23 mouse cellular contexts compared by ENCODE assay signal in the genomic region with DNA sequence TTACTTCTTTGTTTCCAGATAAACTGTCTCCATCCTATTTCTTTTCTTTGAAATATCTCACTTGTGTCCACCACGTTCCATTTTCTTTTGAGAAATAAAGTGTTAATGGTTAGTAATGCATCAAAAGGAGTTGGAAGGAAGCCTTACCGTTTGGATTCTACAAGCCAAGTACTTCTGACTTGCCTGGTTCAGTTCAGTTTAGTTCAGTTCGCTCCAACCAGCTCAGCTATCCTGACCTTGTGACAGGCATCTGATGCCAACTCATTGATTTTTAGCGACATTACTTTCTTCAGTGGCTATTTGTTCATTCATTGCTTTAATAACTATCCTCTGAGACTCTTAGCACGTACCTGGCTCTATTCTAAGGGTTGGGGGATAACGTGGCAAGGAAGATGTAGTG. TPM values are rescaled to one million over a fixed set of nuclear protein-coding genes. Genes with fewer than 3 reads are reported as not detected.
DNase-seq lines count a peak whose midpoint lies in the region; ATAC-seq and TF ChIP-seq lines count a peak whose summit lies in the region.
"Had no signal": no experiment of that assay in that cellular context is flagged by ENCODE, and none has a peak within 500 bp of the region (broad histone marks: within the 10 kb centered on the region; RNA-seq: fewer than 3 reads in every experiment).

No protein-coding gene starts in this region.

- no peaks in the 10 kb centered on the region for H3K27me3 ChIP-seq in kidney, adult 2 months (replicated peaks; ENCODE audit: control insufficient read depth, insufficient read depth, low read length)
- no peaks in the 10 kb centered on the region for H3K27me3 ChIP-seq in kidney, embryonic 15.5 days
- H3K27me3 ChIP-seq in liver, postnatal 0 days (ENCODE audit: insufficient read depth, low read length): no peaks in the 10 kb centered on the region
- H3K27me3 ChIP-seq: embryonic facial prominence, embryonic 13.5 days; embryonic facial prominence, embryonic 15.5 days; forebrain, embryonic 12.5 days had no signal

- no peak for ATAC-seq in kidney, embryonic 15.5 days (replicated peaks; ENCODE audit: low FRiP score)
- ATAC-seq in liver, postnatal 0 days: peak; percentile 70
- ATAC-seq: forebrain, embryonic 14.5 days had no signal

- H3K4me1 ChIP-seq in kidney, adult 2 months (ENCODE audit: control insufficient read depth, insufficient read depth, low read length): peaks cover 15% of the 10 kb centered on the region; the same call in 1 of the 2 replicates
- H3K4me1 ChIP-seq in kidney, embryonic 15.5 days: peaks cover 8% of the 10 kb centered on the region; the same call in 1 of the 2 replicates
- no peaks in the 10 kb centered on the region for H3K4me1 ChIP-seq in liver, postnatal 0 days (ENCODE audit: insufficient read depth)

- TF ChIP-seq CTCF in kidney, adult 2 months (conservative IDR thresholded peaks at IDR 0.05; ENCODE audit: insufficient read depth, insufficient read length, low read depth, low read length): no peak
- TF ChIP-seq CTCF in liver, postnatal 0 days (IDR thresholded peaks at IDR 0.05; ENCODE audit: low read depth): no peak

- no peak overlapping the region for H3K9ac ChIP-seq in kidney, embryonic 15.5 days
- H3K9ac ChIP-seq in liver, postnatal 0 days (replicated peaks): no peak overlapping the region
- H3K9ac ChIP-seq: embryonic facial prominence, embryonic 13.5 days; embryonic facial prominence, embryonic 15.5 days; forebrain, embryonic 12.5 days had no signal

- 37% methylated on average over 6 of the region's 6 CpGs for WGBS in kidney, adult 2 months
- WGBS in kidney, embryonic 15.5 days: 62% methylated on average over 6 of the region's 6 CpGs
- 55% methylated on average over 6 of the region's 6 CpGs for WGBS in liver, postnatal 0 days (ENCODE audit: insufficient replicate concordance)

- no peak overlapping the region for H3K4me2 ChIP-seq in kidney, embryonic 15.5 days
- no peak overlapping the region for H3K4me2 ChIP-seq in liver, postnatal 0 days (ENCODE audit: low read depth, low read length)
- H3K4me2 ChIP-seq: embryonic facial prominence, embryonic 13.5 days; embryonic facial prominence, embryonic 15.5 days; forebrain, embryonic 12.5 days had no signal

- no peak overlapping the region for H3K4me3 ChIP-seq in kidney, adult 2 months (ENCODE audit: insufficient read depth, low read depth, low read length)
- no peak overlapping the region for H3K4me3 ChIP-seq in kidney, embryonic 15.5 days (replicated peaks)
- no peak overlapping the region for H3K4me3 ChIP-seq in liver, postnatal 0 days (ENCODE audit: low read depth, low read length)
- H3K4me3 ChIP-seq: embryonic facial prominence, embryonic 13.5 days; embryonic facial prominence, embryonic 15.5 days; erythroblast, embryonic 14.5 days; forebrain, embryonic 10.5 days; forebrain, embryonic 12.5 days had no signal

- no peaks in the 10 kb centered on the region for H3K36me3 ChIP-seq in kidney, adult 2 months (ENCODE audit: control insufficient read depth, insufficient read depth, low read length)
- no peaks in the 10 kb centered on the region for H3K36me3 ChIP-seq in kidney, embryonic 15.5 days
- H3K36me3 ChIP-seq in liver, postnatal 0 days (replicated peaks; ENCODE audit: insufficient read depth, low read length): no peaks in the 10 kb centered on the region
- H3K36me3 ChIP-seq: embryonic facial prominence, embryonic 13.5 days; embryonic facial prominence, embryonic 15.5 days; forebrain, embryonic 10.5 days; forebrain, embryonic 12.5 days had no signal

- H3K27ac ChIP-seq in kidney, adult 2 months (ENCODE audit: insufficient read depth, low read depth, low read length): peak overlapping the region; percentile 84
- no peak overlapping the region for H3K27ac ChIP-seq in kidney, embryonic 15.5 days
- H3K27ac ChIP-seq in liver, postnatal 0 days (ENCODE audit: low read depth): 0 out of 2 replicates have a peak overlapping the region, but pooled peaks have one; percentile 1
- H3K27ac ChIP-seq: embryonic facial prominence, embryonic 13.5 days; embryonic facial prominence, embryonic 15.5 days; forebrain, embryonic 10.5 days; forebrain, embryonic 12.5 days had no signal

- DNase-seq in kidney, adult 2 months: peak; percentile 59
- peak; percentile 39 for DNase-seq in kidney, postnatal 14 days
- DNase-seq in kidney, postnatal 4 days: no peak
- DNase-seq in liver, postnatal 0 days: peak; percentile 18
- DNase-seq in liver: no peak
- DNase-seq: adrenal gland, adult 2 months; adrenal gland, postnatal 10 days; adrenal gland, postnatal 25 days; cerebellum, adult 11 months; cerebellum, adult 18-20 months; cerebellum, adult 8-10 months; cerebellum, adult 9-11 months; cerebellum, postnatal 14 days; cerebellum, postnatal 36 days; embryo, embryonic 11 days had no signal

- no peak for TF ChIP-seq POLR2A in kidney, adult 2 months (IDR thresholded peaks at IDR 0.05; ENCODE audit: low read depth, low read length)

- TF ChIP-seq EP300 in liver, postnatal 0 days (IDR thresholded peaks at IDR 0.05; ENCODE audit: low read depth): no peak; the same call in 1 of the 2 replicates

- H3K9me3 ChIP-seq in kidney, embryonic 15.5 days (replicated peaks): no peaks in the 10 kb centered on the region
- H3K9me3 ChIP-seq in liver, postnatal 0 days (ENCODE audit: low read length): no peaks in the 10 kb centered on the region
- H3K9me3 ChIP-seq: embryonic facial prominence, embryonic 13.5 days; embryonic facial prominence, embryonic 15.5 days; forebrain, embryonic 10.5 days; forebrain, embryonic 12.5 days had no signal

RNA-seq across cellular contexts. Expression of a gene that starts 42.4 kb away (rescaled TPM):
- polyA plus RNA-seq in kidney, adult 2 months (2012; rRNA removed): not detected in 2 replicates
- polyA plus RNA-seq in kidney, embryonic 15.5 days (2015; fragmentation: Nextera tagmentation; extraction: Ambion mirVana): 0.47 TPM in 1 of 2 replicates, not detected in the other
- polyA plus RNA-seq in liver, postnatal 0 days (2015; fragmentation: Nextera tagmentation; extraction: Ambion mirVana): not detected in 2 replicates
- polyA plus RNA-seq: adrenal gland, adult 2 months; embryonic facial prominence, embryonic 11.5 days; embryonic facial prominence, embryonic 13.5 days; embryonic facial prominence, embryonic 15.5 days; erythroblast, embryonic 14.5 days; forebrain, embryonic 10.5 days; forebrain, embryonic 12.5 days; forebrain, embryonic 14.5 days had no signal

Comparison
In these comparisons a context has a peak if more than half of its experiments do, and no peak if none do; other contexts are left out.
1. DNase-seq: peak in kidney, adult 2 months (single experiment), kidney, postnatal 14 days (single experiment) and liver, postnatal 0 days (single experiment); none in kidney, postnatal 4 days (0 of 2) and liver (single experiment).